Mouse (Mus musculus) kidney, embryonic 16.5 days (tissue): ENCODE data around the gene Reg1. TPM values are rescaled to one million over a fixed set of nuclear protein-coding genes. Genes with fewer than 3 reads are reported as not detected.
"Not testable (repeated sequence)": the region's sequence is repeated elsewhere in the genome, so short reads cannot be mapped to it uniquely, and the experiment has no call there.

Experiments
- ATAC-seq: fragments of 200-750 bp; cut with Nextera tagmentation; 2 replicates; pipeline ENCODE4 v1.8.0; 2017; ENCODE audit warnings: moderate TSS enrichment; ENCODE audit not compliant: low FRiP score, low TSS enrichment
- H3K27ac ChIP-seq: fragments of 300-500 bp; sonication (generic); 2 replicates; pipeline ENCODE4 v1.5.1; 2014; ENCODE audit warnings: low read length
- H3K27me3 ChIP-seq: fragments of 300-500 bp; sonication (generic); 2 replicates; pipeline ENCODE4 v1.6.1; 2014; ENCODE audit warnings: low read length, control low read depth, mixed read lengths; ENCODE audit not compliant: insufficient read depth
- H3K36me3 ChIP-seq: fragments of 300-500 bp; sonication (generic); 2 replicates; pipeline ENCODE4 v1.6.1; 2014; ENCODE audit warnings: low read length, control low read depth, mixed read lengths; ENCODE audit not compliant: insufficient read depth
- H3K4me1 ChIP-seq: fragments of 300-500 bp; sonication (generic); 2 replicates; pipeline ENCODE4 v1.6.1; 2014; ENCODE audit warnings: low read length, control low read depth, mixed read lengths; ENCODE audit not compliant: insufficient read depth
- H3K4me2 ChIP-seq: fragments of 300-500 bp; sonication (generic); replicated peaks from 2 replicates; pipeline ENCODE4 v1.6.1; 2014; ENCODE audit warnings: low read depth, low read length
- H3K4me3 ChIP-seq: fragments of 300-500 bp; sonication (generic); 2 replicates; pipeline ENCODE4 v1.5.1; 2014; ENCODE audit warnings: mild to moderate bottlenecking, low read length
- H3K9ac ChIP-seq: fragments of 300-500 bp; sonication (generic); replicated peaks from 2 replicates; pipeline ENCODE4 v1.6.1; 2014; ENCODE audit warnings: low read length
- H3K9me3 ChIP-seq: fragments of 300-500 bp; sonication (generic); 2 replicates; pipeline ENCODE4 v1.6.1; 2016; ENCODE audit warnings: low read length, control low read depth
- WGBS: fragments of 180-500 bp; shearing (Covaris S2); extraction: QIAGEN DNeasy Blood & Tissue Kit; methylation state at CpG from one replicate; pipeline ENCODE4 v1.1.7; 2014; 5-methylcytosine and 5-hydroxymethylcytosine counted together
- polyA plus RNA-seq: library from polyadenylated mRNA; unstranded; fragments of >200 nt; fragmentation: Nextera tagmentation; extraction: Ambion mirVana; gene quantifications from 2 replicates; pipeline ENCODE4 v1.2.1, GENCODE M21; 2015

Gene Reg1
- polyA plus RNA-seq: not detected in 2 replicates

GRCm38 (mm10) chr6:78422411-78422810, at the start of gene Reg1:
Gene Reg1 (plus strand): TSS chr6:78422711.
- not testable (repeated sequence) for H3K36me3 ChIP-seq, H3K4me2 ChIP-seq, H3K9me3 ChIP-seq, H3K9ac ChIP-seq, ATAC-seq, H3K4me3 ChIP-seq, H3K27ac ChIP-seq, H3K4me1 ChIP-seq, H3K27me3 ChIP-seq

GRCm38 (mm10) chr6:78378765-78379164, 43.7 kb upstream of the Reg1 start, which contains the start of gene Reg3d:
Gene Reg3d (minus strand): TSS chr6:78378865.
- no peaks in the 10 kb centered on the region for H3K4me1 ChIP-seq
- H3K4me2 ChIP-seq: no peak within 1 kb of the TSS
- no peaks in the 10 kb centered on the region for H3K27me3 ChIP-seq
- no peaks in the 10 kb centered on the region for H3K9me3 ChIP-seq
- no peaks in the 10 kb centered on the region for H3K36me3 ChIP-seq
- H3K4me3 ChIP-seq: no peak within 1 kb of the TSS
- no peak for ATAC-seq
- no peak within 1 kb of the TSS for H3K27ac ChIP-seq
- 69% methylated on average over 2 of the region's 2 CpGs for WGBS
- no peak within 1 kb of the TSS for H3K9ac ChIP-seq

GRCm38 (mm10) chr6:78380409-78380808, 42.1 kb upstream of the Reg1 start, which contains the start of gene Reg3a:
Gene Reg3a (plus strand): TSS chr6:78380709.
- H3K36me3 ChIP-seq: no peaks in the 10 kb centered on the region
- no peaks in the 10 kb centered on the region for H3K4me1 ChIP-seq
- no peak for ATAC-seq
- no peak within 1 kb of the TSS for H3K4me3 ChIP-seq
- H3K4me2 ChIP-seq: no peak within 1 kb of the TSS
- H3K9ac ChIP-seq: no peak within 1 kb of the TSS
- no peaks in the 10 kb centered on the region for H3K27me3 ChIP-seq
- no peaks in the 10 kb centered on the region for H3K9me3 ChIP-seq
- no peak within 1 kb of the TSS for H3K27ac ChIP-seq

GRCm38 (mm10) chr6:78385609-78386008, 36.9 kb upstream of the Reg1 start:
- Histone ChIP-seq H3K9ac (no peak overlapping the region), H3K27me3 (no peaks in the 10 kb centered on the region), H3K4me3 (no peak overlapping the region), H3K4me1 (no peaks in the 10 kb centered on the region), H3K27ac (no peak overlapping the region), H3K9me3 (no peaks in the 10 kb centered on the region), H3K4me2 (no peak overlapping the region), H3K36me3 (no peaks in the 10 kb centered on the region)
- WGBS: 90% methylated on average over 3 of the region's 3 CpGs
- ATAC-seq: no peak

GRCm38 (mm10) chr6:78395323-78395722, 27.2 kb upstream of the Reg1 start, which contains the start of gene Reg2:
Gene Reg2 (plus strand): TSS chr6:78395623.
- H3K36me3 ChIP-seq, H3K27me3 ChIP-seq, H3K4me2 ChIP-seq, H3K4me1 ChIP-seq, ATAC-seq, H3K9me3 ChIP-seq, H3K4me3 ChIP-seq, H3K27ac ChIP-seq, H3K9ac ChIP-seq: not testable (repeated sequence)
- 96% methylated on average over 4 of the region's 17 CpGs for WGBS

GRCm38 (mm10) chr6:78425497-78425896, 3.0 kb downstream of the Reg1 start:
- no peaks in the 10 kb centered on the region; the same call in 1 of the 2 replicates for H3K9me3 ChIP-seq
- no peak overlapping the region for H3K9ac ChIP-seq
- no peaks in the 10 kb centered on the region for H3K36me3 ChIP-seq
- no peak for ATAC-seq
- 90% methylated on average over 3 of the region's 3 CpGs for WGBS
- H3K4me1 ChIP-seq: no peaks in the 10 kb centered on the region
- no peak overlapping the region for H3K4me3 ChIP-seq
- H3K27ac ChIP-seq: no peak overlapping the region
- no peaks in the 10 kb centered on the region for H3K27me3 ChIP-seq
- H3K4me2 ChIP-seq: no peak overlapping the region

GRCm38 (mm10) chr6:78447202-78447601, 24.7 kb downstream of the Reg1 start:
- no peak overlapping the region for H3K9ac ChIP-seq
- H3K4me2 ChIP-seq: no peak overlapping the region
- no peaks in the 10 kb centered on the region for H3K4me1 ChIP-seq
- no peaks in the 10 kb centered on the region for H3K27me3 ChIP-seq
- H3K27ac ChIP-seq: no peak overlapping the region
- no peaks in the 10 kb centered on the region for H3K36me3 ChIP-seq
- no peak for ATAC-seq
- H3K4me3 ChIP-seq: no peak overlapping the region
- WGBS: 58% methylated on average over 1 of the region's 1 CpGs
- H3K9me3 ChIP-seq: no peaks in the 10 kb centered on the region

GRCm38 (mm10) chr6:78448409-78448808, 25.9 kb downstream of the Reg1 start:
- no peak overlapping the region for H3K9ac ChIP-seq
- no peak overlapping the region for H3K4me3 ChIP-seq
- no peak overlapping the region for H3K27ac ChIP-seq
- no peaks in the 10 kb centered on the region for H3K4me1 ChIP-seq
- ATAC-seq: no peak
- H3K27me3 ChIP-seq: no peaks in the 10 kb centered on the region
- no peaks in the 10 kb centered on the region for H3K9me3 ChIP-seq
- no peaks in the 10 kb centered on the region for H3K36me3 ChIP-seq
- H3K4me2 ChIP-seq: no peak overlapping the region

GRCm38 (mm10) chr6:78452804-78453203, 30.3 kb downstream of the Reg1 start:
- no peak overlapping the region for H3K9ac ChIP-seq
- H3K27me3 ChIP-seq: no peaks in the 10 kb centered on the region
- no peak overlapping the region for H3K27ac ChIP-seq
- H3K4me3 ChIP-seq: no peak overlapping the region
- 93% methylated on average over 2 of the region's 2 CpGs for WGBS
- ATAC-seq: no peak
- H3K36me3 ChIP-seq: no peaks in the 10 kb centered on the region
- H3K4me2 ChIP-seq: no peak overlapping the region
- H3K4me1 ChIP-seq: no peaks in the 10 kb centered on the region
- no peaks in the 10 kb centered on the region for H3K9me3 ChIP-seq

GRCm38 (mm10) chr6:78460191-78460825, 37.8 kb downstream of the Reg1 start:
- Histone ChIP-seq H3K4me1 (no peaks in the 10 kb centered on the region), H3K27me3 (no peaks in the 10 kb centered on the region), H3K4me3 (no peak overlapping the region), H3K27ac (no peak overlapping the region), H3K9me3 (no peaks in the 10 kb centered on the region), H3K4me2 (no peak overlapping the region), H3K9ac (no peak overlapping the region), H3K36me3 (no peaks in the 10 kb centered on the region)
- 66% methylated on average over 3 of the region's 3 CpGs for WGBS
- ATAC-seq: no peak
